Mouse (Mus musculus) erythroblast, embryonic 14.5 days (primary cell): Measurements from ENCODE around the gene Ivl.

Source experiments
- GATA1 ChIP-seq: IDR thresholded peaks from 2 replicates; pipeline ENCODE4 v1.6.1; 2012; ENCODE audit warnings: low read length, inconsistent platforms, mixed read lengths
- TAL1 ChIP-seq: IDR thresholded peaks from 3 replicates; pipeline ENCODE4 v1.6.1; 2012; ENCODE audit warnings: low read length, inconsistent platforms, mixed read lengths

DNA sequence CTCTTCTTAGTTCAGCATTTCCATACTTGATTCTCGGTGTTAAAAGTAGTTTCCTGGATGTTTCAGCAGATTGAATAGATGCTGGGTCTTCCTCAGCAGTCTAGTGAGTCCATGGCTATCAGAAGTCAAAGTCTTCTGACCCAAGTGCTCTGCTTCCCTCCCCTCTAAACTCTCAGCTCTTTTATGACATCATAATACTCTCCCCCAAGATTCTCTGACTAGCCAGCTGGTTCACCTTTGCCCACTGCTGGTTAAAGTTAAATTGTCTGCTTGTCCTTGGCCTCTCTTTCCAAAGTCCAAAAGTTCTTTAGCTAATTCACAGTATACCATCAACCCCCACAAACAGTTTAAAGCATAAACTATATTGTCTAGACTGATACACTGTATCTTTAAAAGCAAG lies 15.3 kb upstream of the Ivl start, which contains the start of gene Smcp:
- TF ChIP-seq GATA1: no peak
- TF ChIP-seq TAL1: no peak
